Mouse (Mus musculus) hindbrain, postnatal 0 days (tissue): ENCODE results near the gene Otop2. TPM values are rescaled to one million over a fixed set of nuclear protein-coding genes. Genes with fewer than 3 reads are reported as not detected.
A peak's percentile ranks its signal among the peaks of the same experiment; 100 is the strongest.

Experiments
- ATAC-seq: fragments of 200-750 bp; cut with Nextera tagmentation; 2 replicates; pipeline ENCODE4 v1.8.0; 2017; ENCODE audit warnings: mild to moderate bottlenecking, moderate TSS enrichment, moderate library complexity
- DNase-seq: peaks from one replicate; pipeline ENCODE4 v3.0.0-alpha.2; 2015; ENCODE audit warnings: low spot score
- H3K27ac ChIP-seq: fragments of 300-500 bp; sonication (generic); 2 replicates; pipeline ENCODE4 v1.5.1; 2014; ENCODE audit warnings: mild to moderate bottlenecking
- H3K27me3 ChIP-seq: fragments of 300-500 bp; sonication (generic); 2 replicates; pipeline ENCODE4 v1.6.1; 2014; ENCODE audit warnings: low read length, mixed read lengths; ENCODE audit not compliant: insufficient read depth
- H3K36me3 ChIP-seq: fragments of 300-500 bp; sonication (generic); 2 replicates; pipeline ENCODE4 v1.6.1; 2014; ENCODE audit warnings: low read length, mixed read lengths; ENCODE audit not compliant: insufficient read depth
- H3K4me1 ChIP-seq: fragments of 300-500 bp; sonication (generic); 2 replicates; pipeline ENCODE4 v1.6.1; 2014; ENCODE audit warnings: antibody characterized with exemption, low read length, mixed read lengths; ENCODE audit not compliant: insufficient read depth
- H3K4me2 ChIP-seq: fragments of 300-500 bp; sonication (generic); 2 replicates; pipeline ENCODE4 v1.6.1; 2014; ENCODE audit warnings: low read depth, mild to moderate bottlenecking, low read length, moderate library complexity, mixed read lengths
- H3K4me3 ChIP-seq: fragments of 300-500 bp; sonication (generic); 2 replicates; pipeline ENCODE4 v1.5.1; 2014; ENCODE audit warnings: low read length
- H3K9ac ChIP-seq: fragments of 300-500 bp; sonication (generic); replicated peaks from 2 replicates; pipeline ENCODE4 v1.6.1; 2014; ENCODE audit warnings: mild to moderate bottlenecking, low read length, moderate library complexity, mixed read lengths
- H3K9me3 ChIP-seq: fragments of 300-500 bp; sonication (generic); 2 replicates; pipeline ENCODE4 v1.6.1; 2016; ENCODE audit warnings: low read length, mixed read lengths
- CTCF ChIP-seq: IDR thresholded peaks from 2 replicates; pipeline ENCODE4 v1.5.1; 2016; ENCODE audit warnings: antibody characterized with exemption, control low read depth, low read depth
- WGBS: fragments of 180-500 bp; shearing (Covaris S2); extraction: QIAGEN DNeasy Blood & Tissue Kit; methylation state at CpG from one replicate; pipeline ENCODE4 v1.1.7; 2014; 5-methylcytosine and 5-hydroxymethylcytosine counted together
- polyA plus RNA-seq: library from polyadenylated mRNA; unstranded; fragments of >200 nt; fragmentation: Nextera tagmentation; extraction: Ambion mirVana; gene quantifications from 2 replicates; pipeline ENCODE4 v1.2.1, GENCODE M21; 2015
- total RNA-seq: library from RNA; depleted of rRNA; stranded (reverse); fragments of >200 nt; gene quantifications from 2 replicates; pipeline ENCODE4 v1.2.3, GENCODE M21; 2014; rRNA removed

Gene Otop2
- total and polyA plus RNA-seq, 2 experiments from 2014 or later = 0.20 to 0.99 TPM

GRCm38 (mm10) chr11:115373805-115374694 is 67.1 kb downstream of the Otop2 start:
- TF ChIP-seq CTCF = peak; percentile 22
- H3K27me3 ChIP-seq = no peaks in the 10 kb centered on the region
- under 1% methylated on average over 30 of the region's 30 CpGs for WGBS
- peak overlapping the region; percentile 79 for H3K27ac ChIP-seq
- peak overlapping the region; percentile 65 for H3K4me2 ChIP-seq
- no peaks in the 10 kb centered on the region for H3K9me3 ChIP-seq
- peaks cover 10% of the 10 kb centered on the region for H3K4me1 ChIP-seq
- peak overlapping the region; percentile 55 for H3K9ac ChIP-seq
- no peaks in the 10 kb centered on the region for H3K36me3 ChIP-seq
- peak; percentile 83 for DNase-seq
- H3K4me3 ChIP-seq = peak overlapping the region; percentile 34
- peak; percentile 87 for ATAC-seq

- Histone ChIP-seq H3K4me2 (peak overlapping the region; percentile 65), H3K4me1 (peaks cover 10% of the 10 kb centered on the region), H3K27me3 (no peaks in the 10 kb centered on the region), H3K4me3 (peak overlapping the region; percentile 34), H3K9me3 (no peaks in the 10 kb centered on the region), H3K9ac (peak overlapping the region; percentile 55; the same call in 1 of the 2 replicates), H3K27ac (peak overlapping the region; percentile 79; the same call in 1 of the 2 replicates), H3K36me3 (no peaks in the 10 kb centered on the region)
- ATAC-seq (no peak; the same call in 1 of the 2 replicates), DNase-seq (no peak)
- TF ChIP-seq CTCF = no peak
- 58% methylated on average over 12 of the region's 12 CpGs for WGBS
Observed at GRCm38 (mm10) chr11:115374695-115375425, 67.9 kb downstream of the Otop2 start.

- Histone ChIP-seq H3K36me3 (no peaks in the 10 kb centered on the region), H3K27ac (no peak overlapping the region), H3K9ac (no peak overlapping the region), H3K27me3 (no peaks in the 10 kb centered on the region), H3K4me1 (peaks cover 10% of the 10 kb centered on the region), H3K9me3 (no peaks in the 10 kb centered on the region), H3K4me3 (no peak overlapping the region), H3K4me2 (no peak overlapping the region)
- no peak for DNase-seq
- no peak for ATAC-seq
- TF ChIP-seq CTCF = no peak
- WGBS = 69% methylated on average over 7 of the region's 7 CpGs
Observed at GRCm38 (mm10) chr11:115376722-115377121, 69.8 kb downstream of the Otop2 start.

GRCm38 (mm10) chr11:115377254-115377653 is 70.3 kb downstream of the Otop2 start:
- Histone ChIP-seq H3K27ac (no peak overlapping the region), H3K36me3 (no peaks in the 10 kb centered on the region), H3K4me1 (peaks cover 10% of the 10 kb centered on the region), H3K9ac (no peak overlapping the region), H3K27me3 (no peaks in the 10 kb centered on the region), H3K4me2 (no peak overlapping the region), H3K9me3 (no peaks in the 10 kb centered on the region), H3K4me3 (no peak overlapping the region)
- WGBS = 85% methylated on average over 4 of the region's 4 CpGs
- no peak for TF ChIP-seq CTCF
- ATAC-seq (no peak), DNase-seq (no peak)

GRCm38 (mm10) chr11:115377854-115378253 is 70.9 kb downstream of the Otop2 start:
- H3K4me1 ChIP-seq = peaks cover 12% of the 10 kb centered on the region
- no peak for TF ChIP-seq CTCF
- H3K27ac ChIP-seq = no peak overlapping the region
- WGBS = 86% methylated on average over 7 of the region's 7 CpGs
- H3K4me2 ChIP-seq = no peak overlapping the region
- DNase-seq = no peak
- no peaks in the 10 kb centered on the region for H3K36me3 ChIP-seq
- no peak overlapping the region for H3K9ac ChIP-seq
- H3K9me3 ChIP-seq = no peaks in the 10 kb centered on the region
- ATAC-seq = no peak
- no peaks in the 10 kb centered on the region for H3K27me3 ChIP-seq
- H3K4me3 ChIP-seq = no peak overlapping the region

- peak overlapping the region; percentile 94 for H3K27ac ChIP-seq
- peak overlapping the region; percentile 81 for H3K4me2 ChIP-seq
- 18% methylated on average over 9 of the region's 9 CpGs for WGBS
- ATAC-seq (no peak), DNase-seq (no peak)
- H3K9me3 ChIP-seq = no peaks in the 10 kb centered on the region
- no peak for TF ChIP-seq CTCF
- H3K27me3 ChIP-seq = no peaks in the 10 kb centered on the region
- H3K36me3 ChIP-seq = no peaks in the 10 kb centered on the region
- peak overlapping the region; percentile 96 for H3K4me3 ChIP-seq
- H3K9ac ChIP-seq = peak overlapping the region; percentile 95; the same call in 1 of the 2 replicates
- H3K4me1 ChIP-seq = peaks cover 19% of the 10 kb centered on the region
Observed at GRCm38 (mm10) chr11:115381276-115381675, 74.3 kb downstream of the Otop2 start.

Other genes with a start within 250 kb of the Otop2 start
- gene Cd300e, start 245.0 kb upstream of the Otop2 start, total RNA-seq = not detected in 2 replicates
- 0.09 and 0.14 TPM in 2 replicates for gene Cd300e, start 245.0 kb upstream of the Otop2 start, polyA plus RNA-seq
- gene Rab37, start 215.7 kb upstream of the Otop2 start, total RNA-seq = 1.2 TPM in 2 replicates
- 1.2 and 1.3 TPM in 2 replicates for gene Rab37, start 215.7 kb upstream of the Otop2 start, polyA plus RNA-seq
- gene Cd300lf, start 173.2 kb upstream of the Otop2 start, total RNA-seq = not detected in 2 replicates
- gene Cd300lf, start 173.2 kb upstream of the Otop2 start, polyA plus RNA-seq = 0.23 and 0.37 TPM in 2 replicates
- 72.6 and 76.9 TPM in 2 replicates for gene Slc9a3r1, start 143.8 kb upstream of the Otop2 start, total RNA-seq
- gene Slc9a3r1, start 143.8 kb upstream of the Otop2 start, polyA plus RNA-seq = 91.8 and 98.2 TPM in 2 replicates
- gene Tmem104, start 119.7 kb upstream of the Otop2 start, total RNA-seq = 6.4 and 11.1 TPM in 2 replicates
- 10.1 and 13.5 TPM in 2 replicates for gene Tmem104, start 119.7 kb upstream of the Otop2 start, polyA plus RNA-seq
- gene Nat9, start 119.3 kb upstream of the Otop2 start, total RNA-seq = 17.3 and 27.8 TPM in 2 replicates
- gene Nat9, start 119.3 kb upstream of the Otop2 start, polyA plus RNA-seq = 17.3 and 22.2 TPM in 2 replicates
- gene Grin2c, start 39.9 kb upstream of the Otop2 start, total RNA-seq = 6.9 and 7.1 TPM in 2 replicates
- gene Grin2c, start 39.9 kb upstream of the Otop2 start, polyA plus RNA-seq = 1.0 and 1.1 TPM in 2 replicates
- 20.0 and 22.6 TPM in 2 replicates for gene Fdxr, start 30.1 kb upstream of the Otop2 start, total RNA-seq
- gene Fdxr, start 30.1 kb upstream of the Otop2 start, polyA plus RNA-seq = 15.0 and 16.4 TPM in 2 replicates
- gene Fads6, start 9.5 kb upstream of the Otop2 start, total RNA-seq = 8.3 and 10.8 TPM in 2 replicates
- 1.8 and 1.9 TPM in 2 replicates for gene Fads6, start 9.5 kb upstream of the Otop2 start, polyA plus RNA-seq
- 0.37 and 0.47 TPM in 2 replicates for gene Ush1g, start 14.9 kb downstream of the Otop2 start, total RNA-seq
- 0.10 and 0.13 TPM in 2 replicates for gene Ush1g, start 14.9 kb downstream of the Otop2 start, polyA plus RNA-seq
- gene Otop3, start 27.6 kb downstream of the Otop2 start, total RNA-seq = 2.2 and 3.6 TPM in 2 replicates
- gene Otop3, start 27.6 kb downstream of the Otop2 start, polyA plus RNA-seq = 2.7 and 2.8 TPM in 2 replicates
- 78.9 and 87.5 TPM in 2 replicates for gene Hid1, start 60.6 kb downstream of the Otop2 start, total RNA-seq
- gene Hid1, start 60.6 kb downstream of the Otop2 start, polyA plus RNA-seq = 55.3 and 58.1 TPM in 2 replicates
- gene Cdr2l, start 74.8 kb downstream of the Otop2 start, total RNA-seq = 70.8 and 72.3 TPM in 2 replicates
- 17.7 and 18.8 TPM in 2 replicates for gene Cdr2l, start 74.8 kb downstream of the Otop2 start, polyA plus RNA-seq
- gene Mrpl58, start 96.6 kb downstream of the Otop2 start, total RNA-seq = 138 and 204 TPM in 2 replicates
- gene Mrpl58, start 96.6 kb downstream of the Otop2 start, polyA plus RNA-seq = 205 and 210 TPM in 2 replicates
- 203 and 240 TPM in 2 replicates for gene Atp5h, start 112.8 kb downstream of the Otop2 start, total RNA-seq
- 1,097 and 1,122 TPM in 2 replicates for gene Atp5h, start 112.8 kb downstream of the Otop2 start, polyA plus RNA-seq
- 19.0 and 21.0 TPM in 2 replicates for gene Kctd2, start 113.0 kb downstream of the Otop2 start, total RNA-seq
- 22.1 and 24.5 TPM in 2 replicates for gene Kctd2, start 113.0 kb downstream of the Otop2 start, polyA plus RNA-seq
- not detected in 2 replicates for gene Trim80, start 133.4 kb downstream of the Otop2 start, total RNA-seq
- 0.11 TPM in 1 of 2 replicates, not detected in the other for gene Trim80, start 133.4 kb downstream of the Otop2 start, polyA plus RNA-seq
- gene Slc16a5, start 155.3 kb downstream of the Otop2 start, total RNA-seq = 0.10 TPM in 1 of 2 replicates, not detected in the other
- gene Slc16a5, start 155.3 kb downstream of the Otop2 start, polyA plus RNA-seq = 0.30 and 0.66 TPM in 2 replicates
- 9.9 and 11.8 TPM in 2 replicates for gene Armc7, start 168.5 kb downstream of the Otop2 start, total RNA-seq
- 10.7 and 11.0 TPM in 2 replicates for gene Armc7, start 168.5 kb downstream of the Otop2 start, polyA plus RNA-seq
- 54.3 and 62.2 TPM in 2 replicates for gene Nt5c, start 184.7 kb downstream of the Otop2 start, total RNA-seq
- gene Nt5c, start 184.7 kb downstream of the Otop2 start, polyA plus RNA-seq = 129 and 130 TPM in 2 replicates
- gene Jpt1, start 207.2 kb downstream of the Otop2 start, total RNA-seq = 640 and 655 TPM in 2 replicates
- gene Jpt1, start 207.2 kb downstream of the Otop2 start, polyA plus RNA-seq = 966 and 1,016 TPM in 2 replicates
- 474 and 477 TPM in 2 replicates for gene Sumo2, start 229.1 kb downstream of the Otop2 start, total RNA-seq
- 981 and 1,003 TPM in 2 replicates for gene Sumo2, start 229.1 kb downstream of the Otop2 start, polyA plus RNA-seq